Mouse (Mus musculus): ENCODE results near the gene Tmem182. TPM values are rescaled to one million over a fixed set of nuclear protein-coding genes. Genes with fewer than 3 reads are reported as not detected.

The Tmem182 gene
- polyA plus RNA-seq, 1 experiment from 2014 or later: 2.2 TPM

DNA sequence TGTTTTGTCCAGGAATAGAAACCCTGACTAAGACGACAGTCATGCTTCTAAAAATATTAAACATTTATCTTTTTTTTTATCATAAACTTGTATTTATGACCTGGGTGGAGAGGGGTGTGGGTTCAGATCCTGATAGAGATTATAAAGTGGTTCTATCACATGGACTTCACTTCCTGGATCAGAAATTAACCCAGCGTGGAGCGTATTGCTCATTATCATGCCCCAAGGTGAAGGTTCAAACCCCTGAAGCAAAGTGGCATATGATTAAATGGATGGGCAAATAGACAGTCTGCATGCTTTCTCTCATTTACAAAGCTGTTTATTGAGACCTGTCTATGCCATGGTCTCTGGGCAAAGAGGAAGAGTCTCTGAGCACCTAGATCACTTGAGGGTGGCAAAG is 28.6 kb upstream of the Tmem182 start:
- no peak overlapping the region for H3K4me2 ChIP-seq (replicated peaks)
- 0 out of 2 replicates have a peak, but pooled peaks cover 3% of the 10 kb centered on the region for H3K4me1 ChIP-seq
- no peak overlapping the region for H3K4me3 ChIP-seq
- no peaks in the 10 kb centered on the region for H3K27me3 ChIP-seq
- peaks cover 45% of the 10 kb centered on the region for H3K36me3 ChIP-seq
- H3K27ac ChIP-seq: no peak overlapping the region
- ATAC-seq (ENCODE audit: low FRiP score, low read depth): no peak
- H3K9me3 ChIP-seq: peaks cover 8% of the 10 kb centered on the region
- no peak overlapping the region for H3K9ac ChIP-seq
- 92% methylated on average over 3 of the region's 3 CpGs for WGBS

DNA sequence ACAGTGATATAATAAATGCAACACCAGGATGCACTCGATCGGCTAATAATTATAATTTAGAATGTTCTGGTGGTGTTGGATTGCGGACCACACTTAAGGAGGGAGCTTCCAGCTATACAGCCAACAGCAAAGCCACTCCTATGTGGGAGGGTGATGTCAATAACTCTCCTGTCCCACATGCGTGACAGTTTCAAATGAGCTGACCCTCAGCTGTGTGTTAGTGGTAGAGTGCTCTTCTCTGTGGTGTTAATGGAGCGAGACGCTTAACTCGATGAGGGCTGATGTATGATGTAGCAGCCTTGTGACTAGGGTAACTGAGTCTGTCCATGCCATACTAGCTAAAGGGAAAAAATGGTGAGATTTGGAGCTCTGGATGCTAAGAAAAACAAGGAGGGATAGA is 22.0 kb upstream of the Tmem182 start:
- Histone ChIP-seq H3K27me3 (no peaks in the 10 kb centered on the region), H3K9ac (no peak overlapping the region), H3K36me3 (peaks cover 48% of the 10 kb centered on the region), H3K4me2 (replicated peaks) (no peak overlapping the region), H3K27ac (no peak overlapping the region), H3K4me1 (no peaks in the 10 kb centered on the region), H3K4me3 (no peak overlapping the region), H3K9me3 (peaks cover 7% of the 10 kb centered on the region)
- ATAC-seq (ENCODE audit: low FRiP score, low read depth): no peak
- 95% methylated on average over 7 of the region's 7 CpGs for WGBS

DNA sequence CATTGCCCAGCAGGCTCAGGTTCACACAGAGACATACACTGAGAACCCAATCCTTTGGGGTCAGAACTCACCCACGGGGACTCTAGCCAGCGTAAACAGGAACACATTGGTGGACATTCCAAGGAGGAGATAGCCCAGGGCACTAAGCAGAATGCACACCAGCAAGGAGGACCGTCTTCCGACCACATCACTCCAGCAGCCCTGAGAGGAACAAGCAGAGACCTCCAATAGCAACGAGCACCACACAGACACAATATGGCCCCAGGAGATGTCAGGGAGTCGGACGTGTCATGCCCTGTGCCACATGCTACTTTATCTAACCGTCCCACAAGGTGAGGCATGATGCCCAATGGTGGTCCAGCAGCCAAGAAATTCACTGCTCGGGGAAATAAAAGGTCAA is 21.1 kb upstream of the Tmem182 start:
- no peaks in the 10 kb centered on the region for H3K27me3 ChIP-seq
- peaks cover 40% of the 10 kb centered on the region for H3K36me3 ChIP-seq
- H3K4me1 ChIP-seq: 0 out of 2 replicates have a peak, but pooled peaks cover 3% of the 10 kb centered on the region
- no peak overlapping the region for H3K27ac ChIP-seq
- H3K4me3 ChIP-seq: no peak overlapping the region
- no peak overlapping the region for H3K9ac ChIP-seq
- no peak for ATAC-seq (ENCODE audit: low FRiP score, low read depth)
- no peak overlapping the region for H3K4me2 ChIP-seq (replicated peaks)
- WGBS: 91% methylated on average over 9 of the region's 9 CpGs
- no peaks in the 10 kb centered on the region for H3K9me3 ChIP-seq

DNA sequence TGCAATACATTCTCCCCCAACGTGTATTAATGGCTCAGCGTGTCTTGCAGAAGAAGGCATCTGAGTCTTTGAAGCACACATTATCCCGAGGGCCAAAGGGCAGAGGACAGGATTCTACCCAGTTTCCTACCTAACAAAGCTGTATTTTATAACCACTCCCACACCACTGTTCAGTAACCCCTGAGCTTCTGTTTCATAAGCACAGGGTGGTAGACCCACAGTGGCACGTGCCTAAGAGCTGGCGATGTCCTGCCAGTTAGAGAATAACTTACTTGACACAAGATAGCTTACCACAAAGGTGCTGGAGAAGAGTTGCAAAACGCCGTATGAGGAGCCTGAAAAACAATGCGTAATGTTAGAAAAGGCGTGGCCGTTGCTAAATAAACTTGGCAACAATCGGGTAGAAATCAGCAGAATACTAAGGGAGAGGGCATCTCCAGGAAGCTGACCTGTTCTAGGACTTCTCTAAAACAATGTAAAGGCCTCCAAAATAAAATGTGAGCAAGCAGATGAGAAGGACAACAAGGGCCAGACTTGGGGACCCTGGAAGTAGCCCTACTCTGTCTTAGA is 19.4 kb upstream of the Tmem182 start:
- Histone ChIP-seq H3K27ac (no peak overlapping the region), H3K4me3 (no peak overlapping the region), H3K9me3 (no peaks in the 10 kb centered on the region), H3K27me3 (no peaks in the 10 kb centered on the region), H3K9ac (no peak overlapping the region), H3K36me3 (peaks cover 23% of the 10 kb centered on the region), H3K4me1 (peaks cover 10% of the 10 kb centered on the region; the same call in 1 of the 2 replicates), H3K4me2 (replicated peaks) (no peak overlapping the region)
- 86% methylated on average over 11 of the region's 11 CpGs for WGBS
- ATAC-seq (ENCODE audit: low FRiP score, low read depth): no peak

DNA sequence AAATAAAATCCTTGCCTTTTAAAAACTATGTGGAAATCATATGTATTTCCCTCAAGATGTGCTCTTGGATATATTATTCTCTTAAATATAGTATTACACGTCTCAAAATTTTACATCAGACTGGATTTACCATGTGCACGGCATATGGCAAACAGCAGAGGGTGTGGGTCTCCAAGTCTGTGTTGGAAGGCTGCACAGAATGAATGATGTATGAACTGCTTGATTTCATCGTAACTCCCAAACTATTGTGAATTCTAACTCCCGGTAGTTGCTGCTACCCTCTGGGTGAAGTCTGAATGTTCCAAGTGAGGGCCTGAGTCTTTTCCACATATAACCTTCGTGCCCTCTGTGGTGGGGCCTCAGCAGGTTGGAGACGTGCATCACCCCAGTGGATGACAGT is 16.4 kb upstream of the Tmem182 start:
- H3K27me3 ChIP-seq: no peaks in the 10 kb centered on the region; the same call in 1 of the 2 replicates
- no peak overlapping the region for H3K4me3 ChIP-seq
- H3K27ac ChIP-seq: no peak overlapping the region
- WGBS: 77% methylated on average over 6 of the region's 6 CpGs
- no peaks in the 10 kb centered on the region for H3K9me3 ChIP-seq
- 0 out of 2 replicates have a peak overlapping the region, but pooled peaks have one; percentile 71 for H3K4me2 ChIP-seq (replicated peaks)
- no peak overlapping the region for H3K9ac ChIP-seq
- ATAC-seq (ENCODE audit: low FRiP score, low read depth): no peak
- peaks cover 8% of the 10 kb centered on the region; the same call in 1 of the 2 replicates for H3K36me3 ChIP-seq
- peaks cover 14% of the 10 kb centered on the region; the same call in 1 of the 2 replicates for H3K4me1 ChIP-seq

DNA sequence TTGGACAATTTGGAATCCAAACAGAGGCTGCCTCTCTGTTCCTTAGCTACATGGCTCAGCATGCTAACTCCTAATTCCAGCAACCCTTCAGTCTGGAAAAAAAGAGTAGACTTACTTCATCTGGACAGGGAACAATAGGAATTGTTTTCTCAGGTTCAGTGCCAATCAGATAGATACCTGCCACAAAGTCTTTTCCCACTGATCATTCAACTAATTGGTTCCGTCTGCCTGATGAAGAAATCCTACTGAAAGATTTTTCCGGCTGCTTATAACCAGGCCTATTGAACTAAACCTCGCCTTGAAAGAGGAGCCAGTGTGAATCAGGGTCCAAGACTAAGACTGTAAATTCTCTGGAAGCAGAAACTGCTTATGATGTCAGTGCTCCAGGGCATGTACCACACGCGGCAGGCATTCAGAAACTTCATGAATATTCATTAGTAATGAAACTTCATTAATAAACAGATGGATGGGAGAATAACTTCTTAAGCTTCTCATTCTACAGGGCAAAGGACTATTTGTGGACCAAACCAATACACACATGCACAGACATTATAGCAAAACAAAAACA is 15.7 kb upstream of the Tmem182 start:
- ATAC-seq (ENCODE audit: low FRiP score, low read depth): peak; percentile 17; the same call in 1 of the 2 replicates
- H3K27ac ChIP-seq: no peak overlapping the region; the same call in 1 of the 2 replicates

DNA sequence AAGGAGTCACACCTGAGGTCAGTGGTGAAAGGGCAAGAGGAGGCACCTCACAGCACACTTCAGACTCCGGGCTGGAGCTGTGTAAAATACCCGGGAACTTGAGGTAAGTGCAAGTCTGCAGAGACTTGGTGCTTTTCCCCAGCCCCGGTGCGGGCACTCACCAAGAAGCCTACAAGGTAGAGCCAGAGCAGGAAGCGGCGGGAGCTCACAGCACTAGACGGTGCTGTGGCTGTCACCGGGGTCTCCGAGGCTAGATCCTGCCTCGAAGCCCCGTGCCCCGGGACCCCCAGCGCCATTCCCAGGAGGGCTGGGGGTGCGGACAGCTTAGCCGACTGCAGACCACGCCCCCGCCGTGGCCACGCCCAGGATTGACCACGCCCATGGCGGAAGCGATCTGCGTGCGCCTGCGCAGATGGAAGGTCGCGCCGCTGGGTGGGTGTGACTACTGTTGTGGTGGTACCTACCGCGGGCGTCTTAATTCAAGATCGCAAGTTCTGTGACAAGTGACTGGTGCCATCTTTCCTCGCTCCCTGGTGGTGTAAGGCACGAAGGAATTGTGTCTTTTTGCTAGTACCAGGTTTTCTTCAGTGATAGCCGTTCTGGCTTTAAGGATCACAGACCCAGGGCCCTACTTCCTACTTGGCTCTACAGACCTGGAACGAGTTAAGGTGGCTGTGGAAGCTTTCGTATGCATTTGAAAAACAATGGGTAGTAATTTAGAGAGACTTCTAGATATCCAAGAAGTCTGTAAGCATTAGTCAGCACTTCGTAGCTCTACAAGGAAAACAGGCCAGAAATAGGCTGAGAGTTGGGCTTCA is 14.9 kb upstream of the Tmem182 start, which contains the start of gene Mfsd9:
TSS of gene Mfsd9 (minus strand) at position 364 of the 818 bp plus-strand sequence.
- WGBS: 8% methylated on average over 38 of the region's 38 CpGs
- no peaks in the 10 kb centered on the region for H3K36me3 ChIP-seq
- H3K27me3 ChIP-seq: no peaks in the 10 kb centered on the region; the same call in 1 of the 2 replicates
- H3K4me2 ChIP-seq (replicated peaks): peak within 1 kb of the TSS; percentile 71
- H3K9me3 ChIP-seq: no peaks in the 10 kb centered on the region
- peaks cover 14% of the 10 kb centered on the region; the same call in 1 of the 2 replicates for H3K4me1 ChIP-seq
- no peak within 1 kb of the TSS; the same call in none of the 2 replicates for H3K27ac ChIP-seq
- peak within 1 kb of the TSS; percentile 63 for H3K9ac ChIP-seq
- H3K4me3 ChIP-seq: peak within 1 kb of the TSS; percentile 61
- ATAC-seq (ENCODE audit: low FRiP score, low read depth): peak; percentile 91

More for the DNA sequence above, 15.7 kb upstream of the Tmem182 start:
- Histone ChIP-seq H3K9ac (peak overlapping the region; percentile 63), H3K9me3 (no peaks in the 10 kb centered on the region), H3K4me3 (peak overlapping the region; percentile 61), H3K36me3 (0 out of 2 replicates have a peak, but pooled peaks cover under 1% of the 10 kb centered on the region), H3K27me3 (no peaks in the 10 kb centered on the region; the same call in 1 of the 2 replicates), H3K4me1 (peaks cover 14% of the 10 kb centered on the region; the same call in 1 of the 2 replicates), H3K4me2 (replicated peaks) (peak overlapping the region; percentile 71)
- WGBS: 29% methylated on average over 5 of the region's 5 CpGs

DNA sequence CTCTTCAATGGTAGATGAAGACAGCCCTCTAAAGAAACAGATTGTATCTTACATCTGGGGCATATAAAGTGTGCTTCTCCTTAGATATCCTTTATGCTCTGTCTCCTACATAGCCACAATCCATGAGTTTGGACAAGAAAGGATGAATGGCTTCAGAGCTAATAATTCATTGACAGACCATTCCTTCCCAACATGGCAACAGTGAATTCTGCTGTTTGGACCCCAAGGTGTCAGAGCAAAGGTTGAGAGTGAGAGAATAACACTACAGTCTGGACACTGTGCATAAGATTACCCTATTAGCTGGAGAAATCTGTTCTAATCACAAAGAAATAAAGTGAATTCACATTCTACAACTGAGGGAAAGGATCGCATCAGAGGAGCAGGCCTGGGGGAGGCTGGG is 9.9 kb upstream of the Tmem182 start:
- H3K4me3 ChIP-seq: no peak overlapping the region
- no peak overlapping the region for H3K27ac ChIP-seq
- no peaks in the 10 kb centered on the region for H3K9me3 ChIP-seq
- H3K4me2 ChIP-seq (replicated peaks): no peak overlapping the region
- peaks cover 5% of the 10 kb centered on the region; the same call in 1 of the 2 replicates for H3K4me1 ChIP-seq
- ATAC-seq (ENCODE audit: low FRiP score, low read depth): no peak
- H3K9ac ChIP-seq: no peak overlapping the region
- no peaks in the 10 kb centered on the region for H3K36me3 ChIP-seq
- no peaks in the 10 kb centered on the region; the same call in 1 of the 2 replicates for H3K27me3 ChIP-seq
- WGBS: 89% methylated on average over 1 of the region's 1 CpGs

DNA sequence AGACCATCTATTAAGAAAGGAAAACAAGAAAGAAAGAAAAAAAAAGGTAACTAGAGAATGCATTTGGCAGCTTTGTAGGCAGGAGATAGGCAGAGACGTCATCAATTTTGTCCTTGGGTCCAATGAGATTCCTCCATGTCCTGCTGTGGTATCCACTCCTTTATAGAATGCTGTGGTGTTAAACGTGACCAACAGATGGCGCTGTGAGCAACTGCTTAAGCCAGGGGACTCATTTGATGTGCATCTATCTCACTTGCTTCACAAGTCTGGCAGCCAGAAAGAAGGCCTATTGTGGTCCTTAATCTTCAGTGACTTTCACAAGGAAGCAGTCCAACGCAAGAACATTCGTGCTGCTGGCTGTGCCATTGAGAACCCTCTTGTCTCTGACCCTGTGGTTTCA is 8.1 kb upstream of the Tmem182 start:
- Histone ChIP-seq H3K4me1 (no peaks in the 10 kb centered on the region), H3K27me3 (no peaks in the 10 kb centered on the region; the same call in 1 of the 2 replicates), H3K9me3 (no peaks in the 10 kb centered on the region), H3K4me2 (replicated peaks) (no peak overlapping the region), H3K27ac (no peak overlapping the region), H3K36me3 (no peaks in the 10 kb centered on the region), H3K9ac (no peak overlapping the region), H3K4me3 (no peak overlapping the region)
- WGBS: 25% methylated on average over 5 of the region's 5 CpGs
- ATAC-seq (ENCODE audit: low FRiP score, low read depth): no peak

DNA sequence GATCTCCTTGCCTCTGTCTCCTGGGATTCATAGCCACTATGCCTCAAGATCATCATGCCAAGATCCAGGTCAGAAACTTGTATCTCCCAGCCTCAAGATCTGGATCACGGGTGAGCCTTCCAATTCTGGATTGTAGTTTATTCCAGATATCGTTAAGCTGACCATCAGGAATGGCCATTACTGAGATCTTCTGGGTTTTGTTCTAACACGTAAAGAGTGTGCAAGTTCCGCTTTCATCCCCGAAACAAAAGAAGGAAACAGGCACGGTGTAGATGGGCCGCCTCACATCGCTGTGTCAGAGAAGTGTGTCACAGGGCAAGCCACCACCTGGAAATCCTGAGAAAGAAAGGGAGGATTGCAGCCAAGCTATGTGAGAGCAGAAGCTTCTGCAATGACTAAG is 6.3 kb upstream of the Tmem182 start:
- Histone ChIP-seq H3K4me3 (no peak overlapping the region), H3K4me1 (no peaks in the 10 kb centered on the region), H3K4me2 (replicated peaks) (no peak overlapping the region), H3K27me3 (no peaks in the 10 kb centered on the region), H3K36me3 (no peaks in the 10 kb centered on the region), H3K27ac (no peak overlapping the region), H3K9ac (no peak overlapping the region), H3K9me3 (no peaks in the 10 kb centered on the region)
- ATAC-seq (ENCODE audit: low FRiP score, low read depth): no peak
- WGBS: 89% methylated on average over 8 of the region's 8 CpGs

DNA sequence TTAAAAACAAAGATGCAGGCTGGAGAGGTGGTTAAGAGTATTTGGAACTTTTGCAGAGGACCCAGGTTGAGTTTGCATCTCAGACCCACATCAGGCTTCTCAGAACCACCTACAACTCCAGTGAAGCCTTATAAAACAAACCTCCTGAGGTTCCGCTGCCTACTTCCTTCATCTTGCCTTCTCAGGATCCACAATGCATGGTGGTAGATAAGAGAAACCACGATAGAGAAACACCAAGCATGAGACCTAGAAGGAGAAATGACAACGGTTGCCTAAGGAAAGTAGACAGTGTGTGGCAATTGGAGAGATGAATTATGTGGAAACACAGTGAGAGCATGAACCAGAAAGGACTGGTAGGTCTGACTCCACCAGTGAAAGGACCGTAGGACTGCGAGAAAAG is 4.5 kb upstream of the Tmem182 start:
- H3K9me3 ChIP-seq: no peaks in the 10 kb centered on the region
- H3K4me2 ChIP-seq (replicated peaks): no peak overlapping the region
- H3K36me3 ChIP-seq: no peaks in the 10 kb centered on the region
- H3K27me3 ChIP-seq: no peaks in the 10 kb centered on the region
- no peak overlapping the region for H3K4me3 ChIP-seq
- no peak overlapping the region for H3K9ac ChIP-seq
- WGBS: 83% methylated on average over 5 of the region's 5 CpGs
- no peaks in the 10 kb centered on the region for H3K4me1 ChIP-seq
- no peak overlapping the region for H3K27ac ChIP-seq
- ATAC-seq (ENCODE audit: low FRiP score, low read depth): no peak

DNA sequence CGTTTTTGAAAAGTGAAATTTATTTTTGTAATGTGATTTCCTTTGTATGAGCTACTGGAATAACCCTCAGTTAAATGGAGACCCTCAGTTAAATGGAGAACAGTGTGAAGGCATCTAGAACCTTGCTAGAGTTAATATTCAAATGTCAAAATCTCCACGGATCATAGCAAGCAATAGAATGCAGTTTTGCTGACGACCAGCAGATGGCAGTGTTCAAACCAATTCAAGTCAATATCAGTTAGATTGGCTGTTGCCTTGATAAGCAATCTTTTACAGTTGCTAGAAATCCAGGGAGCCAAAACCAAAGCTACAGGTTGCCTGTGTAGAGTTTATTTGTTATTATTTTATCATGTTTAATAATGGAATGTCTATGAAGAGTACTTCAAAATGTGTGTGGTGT is 2.6 kb upstream of the Tmem182 start:
- Histone ChIP-seq H3K4me2 (replicated peaks) (no peak overlapping the region), H3K27me3 (no peaks in the 10 kb centered on the region), H3K9ac (no peak overlapping the region), H3K4me1 (no peaks in the 10 kb centered on the region), H3K36me3 (no peaks in the 10 kb centered on the region), H3K4me3 (no peak overlapping the region), H3K27ac (no peak overlapping the region), H3K9me3 (no peaks in the 10 kb centered on the region)
- ATAC-seq (ENCODE audit: low FRiP score, low read depth): no peak
- WGBS: 25% methylated on average over 3 of the region's 3 CpGs

Data from limb, embryonic 13.5 days (tissue).